Mouse (Mus musculus) midbrain, embryonic 16.5 days (tissue): ENCODE measurements around the gene Armh3. TPM values are rescaled to one million over a fixed set of nuclear protein-coding genes. Genes with fewer than 3 reads are reported as not detected.
A peak's percentile ranks its signal among the peaks of the same experiment; 100 is the strongest.

Source experiments
- ATAC-seq: fragments of 200-750 bp; cut with Nextera tagmentation; 2 replicates; pipeline ENCODE4 v1.8.0; 2017; ENCODE audit warnings: moderate TSS enrichment
- H3K27ac ChIP-seq: fragments of 300-500 bp; sonication (generic); 2 replicates; pipeline ENCODE4 v1.5.1; 2014; ENCODE audit warnings: mild to moderate bottlenecking, low read length, mixed read lengths
- H3K27me3 ChIP-seq: fragments of 300-500 bp; sonication (generic); 2 replicates; pipeline ENCODE4 v1.6.1; 2014; ENCODE audit warnings: low read depth, low read length, mixed read lengths; ENCODE audit not compliant: control insufficient read depth, insufficient read depth
- H3K36me3 ChIP-seq: fragments of 300-500 bp; sonication (generic); 2 replicates; pipeline ENCODE4 v1.6.1; 2014; ENCODE audit warnings: mild to moderate bottlenecking, low read length, moderate library complexity, mixed read lengths; ENCODE audit not compliant: control insufficient read depth, insufficient read depth
- H3K4me1 ChIP-seq: fragments of 300-500 bp; sonication (generic); 2 replicates; pipeline ENCODE4 v1.6.1; 2014; ENCODE audit warnings: mild to moderate bottlenecking, low read length, mixed read lengths; ENCODE audit not compliant: control insufficient read depth, insufficient read depth
- H3K4me2 ChIP-seq: fragments of 300-500 bp; sonication (generic); 2 replicates; pipeline ENCODE4 v1.6.1; 2014; ENCODE audit warnings: mild to moderate bottlenecking, low read length, mixed read lengths
- H3K4me3 ChIP-seq: fragments of 300-500 bp; sonication (generic); 2 replicates; pipeline ENCODE4 v1.5.1; 2014; ENCODE audit warnings: low read depth, mild to moderate bottlenecking, low read length, moderate library complexity, mixed read lengths
- H3K9ac ChIP-seq: fragments of 300-500 bp; sonication (generic); 2 replicates; pipeline ENCODE4 v1.6.1; 2014; ENCODE audit warnings: low read depth, low read length, mixed read lengths
- H3K9me3 ChIP-seq: fragments of 300-500 bp; sonication (generic); replicated peaks from 2 replicates; pipeline ENCODE4 v1.6.1; 2014; ENCODE audit warnings: mild to moderate bottlenecking, low read length, mixed read lengths; ENCODE audit not compliant: control insufficient read depth, poor library complexity, severe bottlenecking
- WGBS: fragments of 180-500 bp; shearing (Covaris S2); extraction: QIAGEN DNeasy Blood & Tissue Kit; methylation state at CpG from one replicate; pipeline ENCODE4 v1.1.7; 2014; 5-methylcytosine and 5-hydroxymethylcytosine counted together
- polyA plus RNA-seq: library from polyadenylated mRNA; unstranded; fragments of >200 nt; fragmentation: Nextera tagmentation; extraction: Ambion mirVana; gene quantifications from 2 replicates; pipeline ENCODE4 v1.2.1, GENCODE M21; 2015

The Armh3 gene
- polyA plus RNA-seq, 1 experiment from 2014 or later, result 23.4 TPM

DNA sequence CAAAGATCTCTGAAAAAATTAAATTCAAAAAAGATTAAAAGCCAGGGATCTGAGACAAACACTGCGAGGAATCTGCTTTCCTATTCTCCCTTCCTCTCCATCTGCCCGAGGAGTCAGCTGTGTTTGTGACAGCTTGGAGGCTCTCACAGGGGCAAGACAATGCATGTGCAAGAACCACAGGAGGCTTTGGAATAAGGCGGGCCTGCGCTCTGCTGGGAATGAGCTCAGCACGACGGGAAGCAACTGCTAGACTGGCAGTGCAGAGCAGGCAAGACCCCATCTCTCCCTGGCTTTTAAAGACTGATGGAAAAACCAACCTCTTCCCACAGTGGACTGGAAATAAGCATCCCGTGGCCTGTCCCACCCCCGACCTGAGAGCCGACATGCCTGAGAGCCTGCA, 60.8 kb downstream of the Armh3 start:
- no peaks in the 10 kb centered on the region for H3K9me3 ChIP-seq
- WGBS, result 5% methylated on average over 9 of the region's 9 CpGs
- H3K4me3 ChIP-seq, result no peak overlapping the region
- peak overlapping the region; percentile 5; the same call in 1 of the 2 replicates for H3K27ac ChIP-seq
- H3K9ac ChIP-seq, result 0 out of 2 replicates have a peak overlapping the region, but pooled peaks have one; percentile 6
- H3K4me1 ChIP-seq, result peaks cover 7% of the 10 kb centered on the region; the same call in 1 of the 2 replicates
- H3K4me2 ChIP-seq, result no peak overlapping the region
- H3K36me3 ChIP-seq, result 0 out of 2 replicates have a peak, but pooled peaks cover 6% of the 10 kb centered on the region
- no peaks in the 10 kb centered on the region for H3K27me3 ChIP-seq
- no peak for ATAC-seq

DNA sequence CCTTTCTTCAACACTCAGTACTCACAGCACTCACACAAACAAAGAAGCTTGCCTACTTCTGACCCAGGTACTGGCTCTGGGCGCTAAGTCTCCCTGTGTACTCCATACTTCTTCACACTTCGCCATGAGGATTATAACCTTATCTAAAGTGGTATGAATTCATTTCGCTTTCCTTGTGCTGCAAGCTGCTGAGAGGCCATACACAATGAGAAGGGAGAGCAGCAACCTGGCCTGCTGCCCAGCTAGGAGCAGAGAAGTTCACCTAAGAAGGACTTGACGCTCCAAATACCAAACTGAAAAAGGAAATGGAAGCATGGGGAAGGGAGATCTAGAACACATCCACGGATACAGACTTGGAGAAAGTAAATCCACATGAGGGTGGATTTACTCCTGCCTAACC, 71.1 kb downstream of the Armh3 start:
- H3K27me3 ChIP-seq, result no peaks in the 10 kb centered on the region
- 87% methylated on average over 5 of the region's 5 CpGs for WGBS
- no peak overlapping the region for H3K9ac ChIP-seq
- no peaks in the 10 kb centered on the region for H3K4me1 ChIP-seq
- H3K4me2 ChIP-seq, result no peak overlapping the region
- ATAC-seq, result no peak
- no peaks in the 10 kb centered on the region for H3K9me3 ChIP-seq
- H3K4me3 ChIP-seq, result no peak overlapping the region
- peaks cover 16% of the 10 kb centered on the region; the same call in 1 of the 2 replicates for H3K36me3 ChIP-seq
- H3K27ac ChIP-seq, result no peak overlapping the region

DNA sequence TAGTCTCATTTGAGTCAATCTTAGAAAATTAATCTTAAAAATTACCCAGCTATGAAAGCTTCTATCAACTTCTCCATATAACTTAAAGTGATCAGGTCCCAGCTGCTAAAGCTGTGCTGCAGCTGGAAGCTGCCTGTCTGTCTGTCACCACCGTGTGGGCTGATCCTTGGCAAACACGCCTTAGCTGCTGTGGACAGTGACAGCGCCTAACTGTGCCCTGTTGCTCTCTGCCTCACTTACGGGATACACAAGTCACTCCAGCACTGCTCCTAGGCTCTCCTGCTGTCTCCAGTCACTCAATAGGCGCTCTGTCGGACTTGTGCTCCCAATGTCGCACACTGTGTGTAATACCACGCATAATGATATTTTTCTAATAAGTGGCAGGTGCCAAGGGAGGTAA, 71.9 kb downstream of the Armh3 start:
- no peak for ATAC-seq
- Histone ChIP-seq H3K9me3 (no peaks in the 10 kb centered on the region), H3K36me3 (peaks cover 17% of the 10 kb centered on the region), H3K9ac (no peak overlapping the region), H3K4me2 (no peak overlapping the region), H3K4me3 (no peak overlapping the region), H3K27me3 (no peaks in the 10 kb centered on the region), H3K27ac (no peak overlapping the region), H3K4me1 (no peaks in the 10 kb centered on the region)
- WGBS, result 89% methylated on average over 8 of the region's 8 CpGs

DNA sequence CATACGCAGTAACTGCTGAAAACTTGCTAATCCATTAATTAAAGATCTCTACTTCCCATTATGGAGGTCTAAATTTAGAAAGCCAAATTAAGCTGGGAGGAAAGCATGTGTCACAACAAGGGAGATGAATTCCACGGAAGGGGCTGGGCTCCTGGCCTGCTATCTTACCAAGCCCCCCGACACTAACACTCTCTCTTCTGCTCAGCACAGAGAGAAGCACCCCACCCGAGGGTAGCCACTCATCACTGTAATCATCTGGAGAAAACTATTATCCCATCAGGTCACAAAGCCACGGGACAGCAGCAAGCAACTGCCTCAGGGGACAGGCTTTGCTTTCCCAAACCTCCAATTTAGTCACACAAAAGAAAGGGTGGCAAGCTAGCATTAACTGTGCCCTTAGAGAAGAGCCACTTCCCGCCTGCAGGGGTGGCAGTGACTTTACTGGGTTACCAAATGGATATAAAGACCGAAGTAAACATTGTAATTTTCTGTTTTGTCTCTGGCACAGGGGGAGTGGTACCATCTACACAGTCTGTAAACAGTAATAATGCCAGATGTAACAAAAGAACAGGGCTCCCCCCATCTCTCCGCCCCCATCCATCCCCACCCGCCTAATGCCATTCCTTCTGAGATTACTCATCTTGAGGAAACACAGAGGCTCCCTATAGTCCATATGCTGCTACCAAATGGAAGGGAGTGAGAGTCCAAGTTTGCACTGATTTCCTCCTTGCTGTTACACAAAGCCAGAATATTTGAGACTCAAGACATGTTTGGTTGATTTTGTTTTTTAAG, 77.8 kb downstream of the Armh3 start:
- H3K27ac ChIP-seq, result no peak overlapping the region

DNA sequence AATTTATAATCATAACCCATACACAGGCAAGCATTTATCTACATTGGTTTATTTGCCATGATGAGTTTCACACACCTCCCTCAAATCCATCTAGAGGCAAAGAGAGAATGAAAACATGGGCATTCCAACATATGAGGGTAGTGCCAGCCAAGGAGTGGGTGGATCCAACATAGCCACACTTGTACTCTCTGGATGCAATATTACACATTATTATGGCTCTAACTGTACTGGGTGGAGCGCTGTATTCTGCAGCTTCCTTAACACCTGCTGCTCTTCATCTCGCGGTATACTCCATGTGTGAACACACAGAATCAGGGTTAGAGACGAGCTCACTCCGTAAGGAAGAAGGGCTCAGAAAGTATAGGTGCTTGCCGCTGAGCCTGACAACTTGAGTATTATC, 79.9 kb downstream of the Armh3 start:
- H3K36me3 ChIP-seq, result peaks cover 3% of the 10 kb centered on the region; the same call in 1 of the 2 replicates
- no peaks in the 10 kb centered on the region for H3K9me3 ChIP-seq
- H3K27me3 ChIP-seq, result no peaks in the 10 kb centered on the region
- no peak overlapping the region for H3K9ac ChIP-seq
- WGBS, result 92% methylated on average over 6 of the region's 6 CpGs
- no peak overlapping the region for H3K4me3 ChIP-seq
- ATAC-seq, result no peak
- H3K4me1 ChIP-seq, result 0 out of 2 replicates have a peak, but pooled peaks cover 2% of the 10 kb centered on the region
- no peak overlapping the region for H3K27ac ChIP-seq
- no peak overlapping the region for H3K4me2 ChIP-seq

More for the DNA sequence above, 77.8 kb downstream of the Armh3 start:
- no peaks in the 10 kb centered on the region for H3K9me3 ChIP-seq
- no peak for ATAC-seq
- no peak overlapping the region for H3K9ac ChIP-seq
- WGBS, result 51% methylated on average over 9 of the region's 9 CpGs
- H3K4me2 ChIP-seq, result no peak overlapping the region
- H3K4me1 ChIP-seq, result 0 out of 2 replicates have a peak, but pooled peaks cover 2% of the 10 kb centered on the region
- peaks cover 5% of the 10 kb centered on the region for H3K36me3 ChIP-seq
- H3K27me3 ChIP-seq, result no peaks in the 10 kb centered on the region
- no peak overlapping the region for H3K4me3 ChIP-seq

DNA sequence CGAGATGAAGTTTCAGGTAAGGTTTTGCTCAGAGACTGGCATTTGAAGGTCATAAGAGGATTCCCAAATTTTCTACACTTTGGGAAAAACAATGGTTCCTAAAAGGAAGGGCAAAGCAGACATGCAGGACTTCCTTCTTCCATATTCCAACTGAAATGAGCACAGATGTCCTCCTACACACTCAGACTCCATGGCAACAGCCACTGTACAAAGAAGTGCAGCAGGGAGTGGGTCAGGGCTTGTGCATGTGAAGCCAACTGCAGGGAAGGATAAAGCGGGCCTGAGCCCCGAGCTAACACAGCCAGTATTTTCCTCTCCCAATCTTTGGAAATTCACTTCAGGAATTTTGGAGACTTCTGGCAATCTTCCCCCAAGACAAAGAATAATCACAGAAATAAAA, 80.4 kb downstream of the Armh3 start:
- Histone ChIP-seq H3K9ac (no peak overlapping the region), H3K4me3 (no peak overlapping the region), H3K9me3 (no peaks in the 10 kb centered on the region), H3K4me2 (no peak overlapping the region), H3K4me1 (0 out of 2 replicates have a peak, but pooled peaks cover 2% of the 10 kb centered on the region), H3K27ac (no peak overlapping the region), H3K36me3 (peaks cover 3% of the 10 kb centered on the region; the same call in 1 of the 2 replicates), H3K27me3 (no peaks in the 10 kb centered on the region)
- no peak for ATAC-seq
- 53% methylated on average over 3 of the region's 3 CpGs for WGBS

DNA sequence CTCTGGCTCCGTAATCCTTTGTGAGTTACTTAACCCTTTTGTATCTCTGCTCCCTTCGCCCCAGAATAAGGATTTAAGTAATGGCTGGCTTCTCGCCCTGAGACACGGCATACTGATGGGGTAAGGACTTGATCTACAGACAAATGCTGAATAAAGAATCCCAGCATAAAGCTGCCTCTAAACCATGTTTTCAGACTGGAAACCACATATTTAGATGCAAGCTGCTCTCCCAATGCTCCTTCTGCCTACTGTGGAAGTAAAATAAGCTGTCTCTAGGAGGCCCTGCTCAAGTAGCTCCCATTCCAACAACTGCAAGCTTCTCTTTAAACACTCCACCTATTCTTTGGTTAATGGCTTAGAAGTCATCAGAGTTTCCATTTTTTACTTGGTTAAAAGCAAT, 81.8 kb downstream of the Armh3 start:
- Histone ChIP-seq H3K4me3 (no peak overlapping the region), H3K9ac (no peak overlapping the region), H3K9me3 (no peaks in the 10 kb centered on the region), H3K4me1 (0 out of 2 replicates have a peak, but pooled peaks cover 2% of the 10 kb centered on the region), H3K36me3 (peaks cover 2% of the 10 kb centered on the region; the same call in 1 of the 2 replicates), H3K27me3 (no peaks in the 10 kb centered on the region), H3K4me2 (no peak overlapping the region), H3K27ac (no peak overlapping the region)
- 38% methylated on average over 4 of the region's 4 CpGs for WGBS
- no peak for ATAC-seq

DNA sequence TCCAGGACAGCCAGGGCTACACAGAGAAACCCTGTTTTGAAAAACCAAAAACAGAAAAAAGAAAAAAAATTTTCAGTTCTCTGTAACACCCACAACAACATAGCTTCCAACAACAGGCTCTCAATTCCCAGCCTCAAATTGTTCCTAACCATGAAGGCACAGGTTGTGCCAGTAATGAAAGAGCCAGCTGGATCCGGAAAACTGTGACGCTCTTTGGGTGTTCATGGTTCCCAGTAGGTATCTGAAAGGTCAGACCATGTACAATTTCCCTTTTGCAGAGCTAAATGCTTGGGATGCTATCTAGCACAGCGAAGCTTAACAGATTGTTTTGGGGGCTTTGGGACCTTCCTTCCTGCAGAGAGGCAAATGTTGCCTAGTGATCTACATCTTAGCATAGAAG, 82.3 kb downstream of the Armh3 start:
- no peak overlapping the region for H3K27ac ChIP-seq
- no peaks in the 10 kb centered on the region for H3K36me3 ChIP-seq
- H3K9me3 ChIP-seq, result no peaks in the 10 kb centered on the region
- H3K27me3 ChIP-seq, result no peaks in the 10 kb centered on the region
- H3K4me1 ChIP-seq, result 0 out of 2 replicates have a peak, but pooled peaks cover 2% of the 10 kb centered on the region
- 57% methylated on average over 3 of the region's 3 CpGs for WGBS
- H3K4me2 ChIP-seq, result no peak overlapping the region
- no peak overlapping the region for H3K4me3 ChIP-seq
- no peak for ATAC-seq
- H3K9ac ChIP-seq, result no peak overlapping the region

DNA sequence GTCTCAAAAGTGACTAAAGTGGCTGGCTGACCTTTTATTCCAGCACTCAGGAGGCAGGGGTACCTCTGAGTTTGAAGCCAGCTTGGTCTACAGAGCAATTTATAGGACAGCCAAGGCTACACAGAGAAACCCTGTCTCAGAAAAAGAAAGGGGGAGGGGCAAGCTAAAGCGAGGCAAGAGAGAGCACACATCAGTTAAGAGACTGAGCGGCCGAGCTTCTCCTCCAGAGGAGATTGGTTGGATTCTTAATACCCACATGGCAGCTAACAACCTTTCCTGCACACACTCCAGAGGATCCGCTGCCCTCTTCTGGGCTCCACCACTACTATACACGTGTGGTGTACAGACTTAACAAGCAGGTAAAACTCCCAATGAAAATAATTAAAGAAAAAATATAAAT, 85.3 kb downstream of the Armh3 start:
- ATAC-seq, result no peak
- H3K4me3 ChIP-seq, result no peak overlapping the region
- no peak overlapping the region for H3K9ac ChIP-seq
- WGBS, result 32% methylated on average over 5 of the region's 5 CpGs
- no peaks in the 10 kb centered on the region; the same call in 1 of the 2 replicates for H3K36me3 ChIP-seq
- H3K9me3 ChIP-seq, result no peaks in the 10 kb centered on the region
- H3K27me3 ChIP-seq, result no peaks in the 10 kb centered on the region
- no peak overlapping the region for H3K4me2 ChIP-seq
- 0 out of 2 replicates have a peak, but pooled peaks cover 2% of the 10 kb centered on the region for H3K4me1 ChIP-seq
- no peak overlapping the region for H3K27ac ChIP-seq
